ENCODE assay signal across 11 mouse cellular contexts in genomic region chr11:75852485-75852884, GRCm38 (mm10). TPM values are rescaled to one million over a fixed set of nuclear protein-coding genes. Genes with fewer than 3 reads are reported as not detected.
DNase-seq lines count a peak whose midpoint lies in the region; ATAC-seq and TF ChIP-seq lines count a peak whose summit lies in the region.
"Had no signal": no experiment of that assay in that cellular context is flagged by ENCODE, and none has a peak within 500 bp of the region (broad histone marks: within the 10 kb centered on the region; RNA-seq: fewer than 3 reads in every experiment).

No protein-coding gene starts in this region.

- no peaks in the 10 kb centered on the region for H3K27me3 ChIP-seq in MEL (ENCODE audit: control insufficient read depth in 1 of 2, insufficient read depth in 2 of 2, low read length in 2 of 2)
- no peaks in the 10 kb centered on the region for H3K27me3 ChIP-seq in embryonic facial prominence, embryonic 12.5 days
- H3K27me3 ChIP-seq in hindbrain, embryonic 16.5 days (replicated peaks; ENCODE audit: control insufficient read depth, insufficient read depth, low read length): no peaks in the 10 kb centered on the region
- H3K27me3 ChIP-seq: kidney, embryonic 15.5 days; liver, embryonic 13.5 days had no signal

- H3K27ac ChIP-seq in MEL (ENCODE audit: control insufficient read depth, low read depth, low read length): peak overlapping the region; percentile 56
- no peak overlapping the region for H3K27ac ChIP-seq in embryonic facial prominence, embryonic 12.5 days
- H3K27ac ChIP-seq in hindbrain, embryonic 16.5 days (ENCODE audit: low read depth, low read length): no peak overlapping the region
- H3K27ac ChIP-seq: kidney, embryonic 15.5 days; liver, embryonic 13.5 days had no signal

- 0 out of 2 replicates have a peak, but pooled peaks cover 4% of the 10 kb centered on the region for H3K79me2 ChIP-seq in MEL (ENCODE audit: control insufficient read depth, insufficient read depth, low read length, poor library complexity)

- ATAC-seq in embryonic facial prominence, embryonic 12.5 days (ENCODE audit: insufficient number of reproducible peaks, insufficient read depth, low FRiP score, low TSS enrichment): 0 out of 2 replicates have a peak, but pooled peaks have one; percentile 20
- peak; percentile 34; the same call in 1 of the 2 replicates for ATAC-seq in hindbrain, embryonic 16.5 days
- ATAC-seq: forebrain, postnatal 0 days had no signal

- no peak overlapping the region for H3K4me3 ChIP-seq in MEL (ENCODE audit: control insufficient read depth in 1 of 2, insufficient read depth in 1 of 2, low read depth in 2 of 2, low read length in 2 of 2)
- no peak overlapping the region for H3K4me3 ChIP-seq in embryonic facial prominence, embryonic 12.5 days
- H3K4me3 ChIP-seq in hindbrain, embryonic 16.5 days (ENCODE audit: low read length): no peak overlapping the region
- H3K4me3 ChIP-seq: kidney, embryonic 15.5 days; liver, embryonic 13.5 days had no signal

- TF ChIP-seq EP300 in MEL (IDR thresholded peaks at IDR 0.05; ENCODE audit: low read depth in 1 of 2, low read length in 2 of 2): peak; percentile 64 to 82

- 77% methylated on average over 2 of the region's 2 CpGs for WGBS in embryonic facial prominence, embryonic 12.5 days
- WGBS in hindbrain, embryonic 16.5 days: 63% methylated on average over 2 of the region's 2 CpGs

- no peak overlapping the region for H3K4me2 ChIP-seq in embryonic facial prominence, embryonic 12.5 days (replicated peaks)
- no peak overlapping the region for H3K4me2 ChIP-seq in hindbrain, embryonic 16.5 days (ENCODE audit: low read length)
- H3K4me2 ChIP-seq: kidney, embryonic 15.5 days; liver, embryonic 13.5 days had no signal

- TF ChIP-seq CTCF in MEL (IDR thresholded peaks at IDR 0.05 in 2 of 3, conservative IDR thresholded peaks at IDR 0.05 in 1 of 3; ENCODE audit: control insufficient read depth in 1 of 3, insufficient read depth in 1 of 3, low read depth in 2 of 3, low read length in 3 of 3, poor library complexity in 1 of 3, severe bottlenecking in 1 of 3): no peak

- intact Hi-C loops in heart, postnatal 25 days (cut with DNase I): no loop called here
- intact Hi-C loops in left cerebral cortex, postnatal 25 days (cut with DNase I): no loop called here

- peak; percentile 34 to 37 for DNase-seq in heart, adult 18-20 months
- no peak for DNase-seq in heart, postnatal 25 days (ENCODE audit: low spot score)
- peak; percentile 96 for DNase-seq in MEL (ENCODE audit: low read depth, low spot score)
- no peak for DNase-seq in left cerebral cortex, postnatal 25 days (ENCODE audit: low spot score in 2 of 2)
- DNase-seq in c-Kit-positive CD71-positive TER-119-positive erythroid progenitor cells, embryonic 14.5 days (ENCODE audit: low spot score): no peak
- no peak for DNase-seq in left cerebral cortex, adult 8-10 months (ENCODE audit: low spot score in 2 of 2)
- DNase-seq: forebrain, postnatal 0 days; liver, embryonic 13.5 days had no signal

- H3K4me1 ChIP-seq in MEL (ENCODE audit: control insufficient read depth in 1 of 2, insufficient read depth in 2 of 2, low read length in 2 of 2): peaks cover 21 to 39% of the 10 kb centered on the region in 2 experiments
- no peaks in the 10 kb centered on the region for H3K4me1 ChIP-seq in embryonic facial prominence, embryonic 12.5 days
- no peaks in the 10 kb centered on the region for H3K4me1 ChIP-seq in hindbrain, embryonic 16.5 days (ENCODE audit: control insufficient read depth, insufficient read depth, low read depth, low read length)
- H3K4me1 ChIP-seq: kidney, embryonic 15.5 days; liver, embryonic 13.5 days had no signal

- TF ChIP-seq POLR2A in MEL (IDR thresholded peaks at IDR 0.05; ENCODE audit: control insufficient read depth in 1 of 2, insufficient read depth in 1 of 2, low read depth in 1 of 2, low read length in 2 of 2, poor library complexity in 1 of 2): no peak

- no peak for TF ChIP-seq RAD21 in MEL (IDR thresholded peaks at IDR 0.05; ENCODE audit: low read depth, low read length)

- H3K9ac ChIP-seq in MEL (ENCODE audit: control insufficient read depth, low read depth, low read length, poor library complexity, severe bottlenecking): peak overlapping the region; percentile 15; the same call in 1 of the 2 replicates
- no peak overlapping the region for H3K9ac ChIP-seq in embryonic facial prominence, embryonic 12.5 days
- H3K9ac ChIP-seq in hindbrain, embryonic 16.5 days (ENCODE audit: low read depth, low read length): no peak overlapping the region
- H3K9ac ChIP-seq: forebrain, postnatal 0 days; kidney, embryonic 15.5 days; liver, embryonic 13.5 days had no signal

- peaks cover 0 to 23% of the 10 kb centered on the region in 2 experiments; a peak in 2 of 4 replicates for H3K36me3 ChIP-seq in MEL (ENCODE audit: control insufficient read depth in 1 of 2, insufficient read depth in 2 of 2, low read length in 2 of 2)
- H3K36me3 ChIP-seq in embryonic facial prominence, embryonic 12.5 days: no peaks in the 10 kb centered on the region
- H3K36me3 ChIP-seq in hindbrain, embryonic 16.5 days (ENCODE audit: control insufficient read depth, insufficient read depth, low read length): no peaks in the 10 kb centered on the region
- H3K36me3 ChIP-seq: kidney, embryonic 15.5 days; liver, embryonic 13.5 days had no signal

- no peaks in the 10 kb centered on the region for H3K9me3 ChIP-seq in MEL (replicated peaks; ENCODE audit: insufficient read depth, low read length)
- H3K9me3 ChIP-seq in embryonic facial prominence, embryonic 12.5 days: no peaks in the 10 kb centered on the region
- no peaks in the 10 kb centered on the region for H3K9me3 ChIP-seq in hindbrain, embryonic 16.5 days (ENCODE audit: control insufficient read depth, low read length)
- H3K9me3 ChIP-seq: kidney, embryonic 15.5 days; liver, embryonic 13.5 days had no signal

TF ChIP-seq in MEL, 35 proteins besides CTCF, POLR2A, EP300 and RAD21:
- no peak for TF ChIP-seq ELF1 (IDR thresholded peaks at IDR 0.05; ENCODE audit: low read depth, low read length)
- TF ChIP-seq BHLHE40 (IDR thresholded peaks at IDR 0.05; ENCODE audit: borderline replicate concordance, low read depth, low read length): no peak
- peak; percentile 75 for TF ChIP-seq GATA1 (IDR thresholded peaks at IDR 0.05; ENCODE audit: low read depth, low read length)
- peak; percentile 59 for TF ChIP-seq TCF12 (IDR thresholded peaks at IDR 0.05; ENCODE audit: low read depth, low read length)
- TF ChIP-seq MAZ (IDR thresholded peaks at IDR 0.05; ENCODE audit: low read depth, low read length): peak; percentile 60
- no peak for TF ChIP-seq CHD2 (IDR thresholded peaks at IDR 0.05; ENCODE audit: low read length)
- peak; percentile 75 for TF ChIP-seq SIN3A (IDR thresholded peaks at IDR 0.05; ENCODE audit: low read length)
- TF ChIP-seq POLR2AphosphoS5 (IDR thresholded peaks at IDR 0.05; ENCODE audit: borderline replicate concordance, low read depth, low read length): no peak; the same call in 1 of the 2 replicates
- no peak for TF ChIP-seq ZKSCAN1 (IDR thresholded peaks at IDR 0.05; ENCODE audit: low read depth, low read length)
- no peak for TF ChIP-seq USF2 (IDR thresholded peaks at IDR 0.05; ENCODE audit: borderline replicate concordance in 1 of 2, insufficient read depth in 1 of 2, low read depth in 1 of 2, low read length in 2 of 2)
- TF ChIP-seq MXI1 (IDR thresholded peaks at IDR 0.05; ENCODE audit: low read depth, low read length): peak; percentile 68
- TF ChIP-seq RCOR1 (IDR thresholded peaks at IDR 0.05; ENCODE audit: low read depth, low read length): peak; percentile 62
- TF ChIP-seq CHD1 (IDR thresholded peaks at IDR 0.05; ENCODE audit: low read depth, low read length): no peak
- peak; percentile 62; the same call in 1 of the 2 replicates for TF ChIP-seq MYC (IDR thresholded peaks at IDR 0.05; ENCODE audit: low read depth, low read length)
- no peak for TF ChIP-seq SMC3 (IDR thresholded peaks at IDR 0.05; ENCODE audit: low read depth, low read length)
- TF ChIP-seq KAT2A (conservative IDR thresholded peaks at IDR 0.05; ENCODE audit: low read depth, low read length): no peak
- TF ChIP-seq MYB (IDR thresholded peaks at IDR 0.05; ENCODE audit: low read depth, low read length): no peak
- TF ChIP-seq ETS1 (IDR thresholded peaks at IDR 0.05; ENCODE audit: low read depth, low read length): peak; percentile 82
- 0 out of 2 replicates have a peak, but pooled peaks have one; percentile 24 for TF ChIP-seq TAL1 (IDR thresholded peaks at IDR 0.05; ENCODE audit: low read length)
- TF ChIP-seq NELFE (IDR thresholded peaks at IDR 0.05; ENCODE audit: low read depth, low read length): no peak
- TF ChIP-seq GABPA (IDR thresholded peaks at IDR 0.05; ENCODE audit: low read depth, low read length): no peak
- TF ChIP-seq USF1 (IDR thresholded peaks at IDR 0.05; ENCODE audit: low read depth, low read length): no peak

RNA-seq across cellular contexts. Expression of gene Doc2b, which starts 56.6 kb away (rescaled TPM):
- 1 to 10 TPM; 1.2 to 2.3 TPM for total RNA-seq in heart, adult 18-20 months (2021)
- total RNA-seq in heart, postnatal 25 days (2021): under 1 TPM; 0.14 to 0.42 TPM
- not detected in 2 replicates for total RNA-seq in MEL (2012; rRNA removed)
- polyA plus RNA-seq in MEL (2012; ENCODE audit: insufficient read depth in 1 of 2, insufficient read length in 2 of 2, low read depth in 1 of 2, low replicate concordance in 2 of 2, missing spikeins in 1 of 2): not detected
- 2.1 and 2.5 TPM in 2 replicates for polyA plus RNA-seq in embryonic facial prominence, embryonic 12.5 days (2016; fragmentation: Nextera tagmentation; extraction: Ambion mirVana)
- polyA plus RNA-seq in hindbrain, embryonic 16.5 days (2015; fragmentation: Nextera tagmentation; extraction: Ambion mirVana): 3.7 and 4.2 TPM in 2 replicates
- total RNA-seq in left cerebral cortex, postnatal 25 days (2021): 10 to 100 TPM; 22.8 to 27.9 TPM
- total RNA-seq in left cerebral cortex, adult 8-10 months (2022): 10 to 100 TPM; 21.7 to 32.6 (median 24.1) TPM

Comparison
In these comparisons a context has a peak if more than half of its experiments do, and no peak if none do; other contexts are left out.
1. DNase-seq: peak in heart, adult 18-20 months (2 of 2) and MEL (single experiment); none in heart, postnatal 25 days (single experiment), left cerebral cortex, postnatal 25 days (0 of 2), c-Kit-positive CD71-positive TER-119-positive erythroid progenitor cells, embryonic 14.5 days (single experiment) and left cerebral cortex, adult 8-10 months (0 of 2).
2. RNA of gene Doc2b, which starts 56.6 kb away (total RNA-seq): 22.8 to 27.9 TPM in left cerebral cortex, postnatal 25 days and 21.7 to 32.6 TPM in left cerebral cortex, adult 8-10 months; 1.2 to 2.3 TPM in heart, adult 18-20 months, 0.14 to 0.42 TPM in heart, postnatal 25 days and not detected in MEL; every median in the first group is over 4 times any median in the second.